In genomic region chr9:35316771-35317211, GRCm38 (mm10) we compare ENCODE assay signal across 11 mouse cellular contexts. TPM values are rescaled to one million over a fixed set of nuclear protein-coding genes. Genes with fewer than 3 reads are reported as not detected.
DNase-seq lines count a peak whose midpoint lies in the region; ATAC-seq and TF ChIP-seq lines count a peak whose summit lies in the region.
"Had no signal": no experiment of that assay in that cellular context is flagged by ENCODE, and none has a peak within 500 bp of the region (broad histone marks: within the 10 kb centered on the region; RNA-seq: fewer than 3 reads in every experiment).

No protein-coding gene starts in this region.

- no peak overlapping the region for H3K9ac ChIP-seq in neural tube, embryonic 12.5 days
- H3K9ac ChIP-seq in midbrain, postnatal 0 days (replicated peaks; ENCODE audit: low read length, poor library complexity, severe bottlenecking), result no peak overlapping the region
- H3K9ac ChIP-seq: lung, embryonic 14.5 days; midbrain, embryonic 15.5 days had no signal

- DNase-seq in heart, embryonic 10.5 days (ENCODE audit: low spot score), result no peak
- no peak for DNase-seq in heart, postnatal 25 days (ENCODE audit: low spot score)
- DNase-seq in brain, adult 2 months (ENCODE audit: low read depth, low spot score), result peak; percentile 37
- DNase-seq in kidney, adult 2 months, result peak; percentile 21
- DNase-seq in left cerebral cortex, adult 9 months (ENCODE audit: low spot score in 2 of 2), result no peak
- no peak for DNase-seq in midbrain, postnatal 0 days (ENCODE audit: low spot score)
- no peak for DNase-seq in lung, postnatal 36 days
- DNase-seq: lung, embryonic 14.5 days had no signal

- no peak for TF ChIP-seq POLR2A in kidney, adult 2 months (IDR thresholded peaks at IDR 0.05; ENCODE audit: low read depth, low read length)

- intact Hi-C loops in heart, postnatal 25 days (cut with DNase I), result no loop called here

- H3K9me3 ChIP-seq in heart, embryonic 10.5 days, result no peaks in the 10 kb centered on the region
- no peaks in the 10 kb centered on the region for H3K9me3 ChIP-seq in neural tube, embryonic 12.5 days
- no peaks in the 10 kb centered on the region for H3K9me3 ChIP-seq in midbrain, postnatal 0 days (ENCODE audit: low read length)
- H3K9me3 ChIP-seq: midbrain, embryonic 15.5 days had no signal

- 0 out of 2 replicates have a peak overlapping the region, but pooled peaks have one; percentile 13 for H3K27ac ChIP-seq in heart, embryonic 10.5 days
- H3K27ac ChIP-seq in kidney, adult 2 months (ENCODE audit: insufficient read depth, low read depth, low read length), result no peak overlapping the region
- no peak overlapping the region for H3K27ac ChIP-seq in neural tube, embryonic 12.5 days
- no peak overlapping the region for H3K27ac ChIP-seq in midbrain, postnatal 0 days (ENCODE audit: low read depth, low read length)
- H3K27ac ChIP-seq: midbrain, embryonic 15.5 days had no signal

- ATAC-seq in neural tube, embryonic 12.5 days (ENCODE audit: low FRiP score, low read depth), result peak; percentile 9; the same call in 1 of the 2 replicates
- no peak for ATAC-seq in midbrain, postnatal 0 days (ENCODE audit: low FRiP score)
- ATAC-seq: CD4-positive, CD25-positive, alpha-beta regulatory T cell, adult 4 months had no signal

- no peak overlapping the region for H3K4me3 ChIP-seq in heart, embryonic 10.5 days
- H3K4me3 ChIP-seq in kidney, adult 2 months (ENCODE audit: insufficient read depth, low read depth, low read length), result no peak overlapping the region
- no peak overlapping the region for H3K4me3 ChIP-seq in neural tube, embryonic 12.5 days
- no peak overlapping the region for H3K4me3 ChIP-seq in midbrain, postnatal 0 days (ENCODE audit: low read depth, low read length)
- H3K4me3 ChIP-seq: midbrain, embryonic 15.5 days had no signal

- WGBS in heart, embryonic 10.5 days, result 65% methylated on average over 3 of the region's 3 CpGs
- 68% methylated on average over 3 of the region's 3 CpGs for WGBS in kidney, adult 2 months
- 48% methylated on average over 3 of the region's 3 CpGs for WGBS in neural tube, embryonic 12.5 days
- WGBS in midbrain, postnatal 0 days, result 81% methylated on average over 3 of the region's 3 CpGs

- no peak for TF ChIP-seq CTCF in kidney, adult 2 months (conservative IDR thresholded peaks at IDR 0.05; ENCODE audit: insufficient read depth, insufficient read length, low read depth, low read length)
- no peak for TF ChIP-seq CTCF in midbrain, postnatal 0 days (IDR thresholded peaks at IDR 0.05)

- no peak overlapping the region for H3K4me2 ChIP-seq in neural tube, embryonic 12.5 days (replicated peaks)
- no peak overlapping the region for H3K4me2 ChIP-seq in midbrain, postnatal 0 days (ENCODE audit: low read depth, low read length, poor library complexity, severe bottlenecking)
- H3K4me2 ChIP-seq: lung, embryonic 14.5 days; midbrain, embryonic 15.5 days had no signal

- no peaks in the 10 kb centered on the region for H3K27me3 ChIP-seq in heart, embryonic 10.5 days (ENCODE audit: insufficient read depth, poor library complexity, severe bottlenecking)
- H3K27me3 ChIP-seq in kidney, adult 2 months (replicated peaks; ENCODE audit: control insufficient read depth, insufficient read depth, low read length), result no peaks in the 10 kb centered on the region
- H3K27me3 ChIP-seq in neural tube, embryonic 12.5 days (replicated peaks), result no peaks in the 10 kb centered on the region; the same call in 1 of the 2 replicates
- no peaks in the 10 kb centered on the region for H3K27me3 ChIP-seq in midbrain, postnatal 0 days (ENCODE audit: insufficient read depth, low read length)

- H3K4me1 ChIP-seq in heart, embryonic 10.5 days, result peaks cover 53% of the 10 kb centered on the region
- H3K4me1 ChIP-seq in kidney, adult 2 months (ENCODE audit: control insufficient read depth, insufficient read depth, low read length), result peaks cover 4% of the 10 kb centered on the region; the same call in 1 of the 2 replicates
- peaks cover 38% of the 10 kb centered on the region for H3K4me1 ChIP-seq in neural tube, embryonic 12.5 days
- H3K4me1 ChIP-seq in midbrain, postnatal 0 days (ENCODE audit: insufficient read depth, low read length), result no peaks in the 10 kb centered on the region; the same call in 1 of the 2 replicates

- H3K36me3 ChIP-seq in heart, embryonic 10.5 days, result no peaks in the 10 kb centered on the region
- H3K36me3 ChIP-seq in kidney, adult 2 months (ENCODE audit: control insufficient read depth, insufficient read depth, low read length), result no peaks in the 10 kb centered on the region
- H3K36me3 ChIP-seq in neural tube, embryonic 12.5 days, result no peaks in the 10 kb centered on the region
- no peaks in the 10 kb centered on the region for H3K36me3 ChIP-seq in midbrain, postnatal 0 days (ENCODE audit: insufficient read depth, low read length)
- H3K36me3 ChIP-seq: midbrain, embryonic 15.5 days had no signal

RNA-seq across cellular contexts. Expression of gene Rpusd4, which starts 49.1 kb away (rescaled TPM):
- 23.8 and 26.5 TPM in 2 replicates for polyA plus RNA-seq in heart, embryonic 10.5 days (2016; fragmentation: Nextera tagmentation; extraction: Ambion mirVana)
- total RNA-seq in heart, postnatal 25 days (2021), result 10 to 100 TPM; 11.5 to 13.0 TPM
- 10.1 and 10.7 TPM in 2 replicates for polyA plus RNA-seq in kidney, adult 2 months (2012; rRNA removed)
- polyA plus RNA-seq in neural tube, embryonic 12.5 days (2016; fragmentation: Nextera tagmentation; extraction: Ambion mirVana), result 24.4 and 25.1 TPM in 2 replicates
- total RNA-seq in midbrain, postnatal 0 days (2014; rRNA removed), result 6.9 and 8.7 TPM in 2 replicates
- polyA plus RNA-seq in midbrain, postnatal 0 days (2015; fragmentation: Nextera tagmentation; extraction: Ambion mirVana), result 10.6 and 11.0 TPM in 2 replicates

RNA-seq across cellular contexts. Expression of gene Fam118b, which starts 49.2 kb away (rescaled TPM):
- 31.1 and 40.9 TPM in 2 replicates for polyA plus RNA-seq in heart, embryonic 10.5 days (2016; fragmentation: Nextera tagmentation; extraction: Ambion mirVana)
- 10 to 100 TPM; 15.0 to 15.9 TPM for total RNA-seq in heart, postnatal 25 days (2021)
- polyA plus RNA-seq in kidney, adult 2 months (2012; rRNA removed), result 9.8 and 11.4 TPM in 2 replicates
- 68.3 and 68.4 TPM in 2 replicates for polyA plus RNA-seq in neural tube, embryonic 12.5 days (2016; fragmentation: Nextera tagmentation; extraction: Ambion mirVana)
- 24.6 and 29.4 TPM in 2 replicates for total RNA-seq in midbrain, postnatal 0 days (2014; rRNA removed)
- 37.4 and 41.5 TPM in 2 replicates for polyA plus RNA-seq in midbrain, postnatal 0 days (2015; fragmentation: Nextera tagmentation; extraction: Ambion mirVana)

Comparison
In these comparisons a context has a peak if more than half of its experiments do, and no peak if none do; other contexts are left out.
1. DNase-seq: peak in brain, adult 2 months (single experiment) and kidney, adult 2 months (single experiment); none in heart, embryonic 10.5 days (single experiment), heart, postnatal 25 days (single experiment), left cerebral cortex, adult 9 months (0 of 2), midbrain, postnatal 0 days (single experiment) and lung, postnatal 36 days (single experiment).